ENCODE assay signal across 19 mouse cellular contexts in genomic region chr6:97868005-97868404, GRCm38 (mm10).
A peak's percentile ranks its signal among the peaks of the same experiment; 100 is the strongest.
DNase-seq lines count a peak whose midpoint lies in the region; ATAC-seq and TF ChIP-seq lines count a peak whose summit lies in the region.
"Had no signal": no experiment of that assay in that cellular context is flagged by ENCODE, and none has a peak within 500 bp of the region (broad histone marks: within the 10 kb centered on the region; RNA-seq: fewer than 3 reads in every experiment).

No protein-coding gene starts in this region.

- TF ChIP-seq POLR2A in liver, adult 2 months (IDR thresholded peaks at IDR 0.05; ENCODE audit: extremely low read depth, insufficient read depth, low read length): no peak
- TF ChIP-seq POLR2A in bone marrow macrophage, adult 2 months (IDR thresholded peaks at IDR 0.05; ENCODE audit: borderline replicate concordance, low read depth, low read length): no peak

- H3K9ac ChIP-seq in heart, embryonic 12.5 days: no peak overlapping the region
- no peak overlapping the region for H3K9ac ChIP-seq in liver, adult 2 months (ENCODE audit: low read depth, low read length)
- no peak overlapping the region for H3K9ac ChIP-seq in liver, embryonic 11.5 days (ENCODE audit: low read depth, low read length)
- H3K9ac ChIP-seq: embryonic facial prominence, embryonic 12.5 days; forebrain, embryonic 15.5 days; hindbrain, embryonic 14.5 days; intestine, embryonic 15.5 days had no signal

- no peaks in the 10 kb centered on the region for H3K9me3 ChIP-seq in heart, embryonic 12.5 days (replicated peaks)
- H3K9me3 ChIP-seq in liver, embryonic 11.5 days (ENCODE audit: control insufficient read depth, low read length): no peaks in the 10 kb centered on the region
- H3K9me3 ChIP-seq: embryonic facial prominence, embryonic 12.5 days; forebrain, embryonic 15.5 days; hindbrain, embryonic 10.5 days; intestine, embryonic 15.5 days had no signal

- H3K27ac ChIP-seq in heart, embryonic 12.5 days (ENCODE audit: poor library complexity, severe bottlenecking): peak overlapping the region; percentile 4; the same call in 1 of the 2 replicates
- H3K27ac ChIP-seq in liver, adult 2 months (replicated peaks; ENCODE audit: insufficient read depth, low read depth, low read length): no peak overlapping the region
- H3K27ac ChIP-seq in liver, embryonic 11.5 days (ENCODE audit: low read depth, low read length): no peak overlapping the region
- peak overlapping the region; percentile 36; the same call in 1 of the 2 replicates for H3K27ac ChIP-seq in bone marrow macrophage, adult 2 months (ENCODE audit: insufficient read depth, low read depth, low read length)
- H3K27ac ChIP-seq: embryonic facial prominence, embryonic 12.5 days; forebrain, embryonic 15.5 days; hindbrain, embryonic 10.5 days; hindbrain, embryonic 14.5 days; intestine, embryonic 15.5 days had no signal

- no peak overlapping the region for H3K4me3 ChIP-seq in heart, embryonic 12.5 days
- H3K4me3 ChIP-seq in liver, adult 2 months (ENCODE audit: insufficient read depth, low read depth, low read length): no peak overlapping the region
- no peak overlapping the region for H3K4me3 ChIP-seq in liver, embryonic 11.5 days (ENCODE audit: low read depth, low read length)
- no peak overlapping the region for H3K4me3 ChIP-seq in bone marrow macrophage, adult 2 months (ENCODE audit: insufficient read depth, low read length)
- H3K4me3 ChIP-seq: embryonic facial prominence, embryonic 12.5 days; forebrain, embryonic 15.5 days; hindbrain, embryonic 10.5 days; intestine, embryonic 15.5 days had no signal

- no peak for TF ChIP-seq CTCF in liver, adult 2 months (IDR thresholded peaks at IDR 0.05; ENCODE audit: low read depth, low read length)
- no peak for TF ChIP-seq CTCF in bone marrow macrophage, adult 2 months (IDR thresholded peaks at IDR 0.05; ENCODE audit: low read depth, low read length)

- H3K79me2 ChIP-seq in liver, adult 2 months (ENCODE audit: control insufficient read depth, insufficient read depth, low read length): no peaks in the 10 kb centered on the region

- H3K27me3 ChIP-seq in heart, embryonic 12.5 days (replicated peaks): no peaks in the 10 kb centered on the region
- H3K27me3 ChIP-seq in liver, adult 2 months (ENCODE audit: control insufficient read depth, insufficient read depth, low read length): no peaks in the 10 kb centered on the region
- H3K27me3 ChIP-seq in liver, embryonic 11.5 days (replicated peaks; ENCODE audit: control insufficient read depth, insufficient read depth, low read length): no peaks in the 10 kb centered on the region
- H3K27me3 ChIP-seq: CH12.LX; embryonic facial prominence, embryonic 12.5 days; forebrain, embryonic 15.5 days; intestine, embryonic 15.5 days; Patski had no signal

- H3K4me1 ChIP-seq in heart, embryonic 12.5 days (replicated peaks): peaks cover 21% of the 10 kb centered on the region
- peaks cover 13% of the 10 kb centered on the region for H3K4me1 ChIP-seq in liver, adult 2 months (ENCODE audit: control insufficient read depth, insufficient read depth, low read length)
- H3K4me1 ChIP-seq in liver, embryonic 11.5 days (replicated peaks; ENCODE audit: control insufficient read depth, insufficient read depth, low read length): no peaks in the 10 kb centered on the region
- peaks cover 49% of the 10 kb centered on the region for H3K4me1 ChIP-seq in bone marrow macrophage, adult 2 months (ENCODE audit: control insufficient read depth, insufficient read depth, low read length)
- H3K4me1 ChIP-seq: embryonic facial prominence, embryonic 12.5 days; forebrain, embryonic 15.5 days; hindbrain, embryonic 10.5 days; intestine, embryonic 15.5 days had no signal

- no peak overlapping the region for H3K4me2 ChIP-seq in heart, embryonic 12.5 days
- H3K4me2 ChIP-seq in liver, embryonic 11.5 days: no peak overlapping the region
- H3K4me2 ChIP-seq: embryonic facial prominence, embryonic 12.5 days; forebrain, embryonic 15.5 days; hindbrain, embryonic 14.5 days; intestine, embryonic 15.5 days had no signal

- H3K36me3 ChIP-seq in heart, embryonic 12.5 days: no peaks in the 10 kb centered on the region
- no peaks in the 10 kb centered on the region for H3K36me3 ChIP-seq in liver, adult 2 months (ENCODE audit: control insufficient read depth, insufficient read depth, low read length)
- no peaks in the 10 kb centered on the region for H3K36me3 ChIP-seq in liver, embryonic 11.5 days (ENCODE audit: control insufficient read depth, insufficient read depth, low read length)
- H3K36me3 ChIP-seq: embryonic facial prominence, embryonic 12.5 days; forebrain, embryonic 15.5 days; hindbrain, embryonic 10.5 days; intestine, embryonic 15.5 days had no signal

- 81% methylated on average over 1 of the region's 1 CpGs for WGBS in heart, embryonic 12.5 days
- WGBS in liver, adult 2 months: 55% methylated on average over 1 of the region's 1 CpGs
- 79% methylated on average over 1 of the region's 1 CpGs for WGBS in liver, embryonic 11.5 days

- ATAC-seq in heart, embryonic 12.5 days (ENCODE audit: insufficient number of reproducible peaks, low FRiP score): no peak
- ATAC-seq in liver, embryonic 11.5 days (replicated peaks; ENCODE audit: low FRiP score): no peak
- ATAC-seq in megakaryocyte, adult 5-6 weeks (ENCODE audit: poor library complexity, severe bottlenecking): 0 out of 2 replicates have a peak, but pooled peaks have one; percentile 11
- ATAC-seq: activated CD4-positive, CD25-positive, alpha-beta regulatory T cell, adult 4 months; forebrain, embryonic 15.5 days; intestine, embryonic 15.5 days; Patski had no signal

- no peak for DNase-seq in heart, postnatal 4 days
- peak; percentile 39 for DNase-seq in liver, adult 2 months (ENCODE audit: extremely low read depth, low read depth, low spot score)
- no peak for DNase-seq in liver, embryonic 11.5 days (ENCODE audit: low spot score)
- no peak for DNase-seq in kidney, adult 18-20 months
- DNase-seq: adrenal gland, postnatal 25 days; cerebellum, adult 8-10 months; cerebellum, postnatal 14 days; gastrocnemius, postnatal 36 days had no signal

Comparison
In these comparisons a context has a peak if more than half of its experiments do, and no peak if none do; other contexts are left out.
1. H3K27ac ChIP-seq: peak in heart, embryonic 12.5 days (single experiment) and bone marrow macrophage, adult 2 months (single experiment); none in liver, adult 2 months (single experiment) and liver, embryonic 11.5 days (single experiment).